Mouse (Mus musculus): Measurements from ENCODE around the gene Gm49336. TPM values are rescaled to one million over a fixed set of nuclear protein-coding genes. Genes with fewer than 3 reads are reported as not detected.

Gene Gm49336
- total RNA-seq, 2 experiments from 2014 or later: 50.0 to 50.6 TPM

GRCm38 (mm10) chr14:60238551-60238950 is 12.8 kb downstream of the Gm49336 start:
- DNase-seq: no peak

DNA sequence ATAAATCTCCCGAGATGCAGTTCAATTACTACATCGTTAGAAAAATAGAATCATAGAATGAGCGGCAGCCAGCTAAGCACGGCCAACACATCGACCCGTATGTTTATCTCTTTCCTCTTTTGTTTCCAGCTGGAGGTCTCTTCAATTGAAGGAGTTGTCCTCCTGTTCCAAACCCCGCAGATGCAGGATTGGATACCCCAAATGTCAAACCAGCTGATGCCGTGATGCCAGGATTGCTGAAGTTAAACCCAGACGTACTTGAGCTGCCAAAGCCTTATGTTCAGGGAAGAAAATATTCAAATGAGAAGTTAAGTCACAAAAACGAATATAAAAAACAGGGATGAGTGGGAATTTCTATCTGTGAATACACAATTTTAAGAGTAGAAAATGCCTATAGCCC is 31.4 kb downstream of the Gm49336 start:
- DNase-seq: no peak

GRCm38 (mm10) chr14:60217616-60218015 is 33.7 kb downstream of the Gm49336 start:
- DNase-seq: no peak

DNA sequence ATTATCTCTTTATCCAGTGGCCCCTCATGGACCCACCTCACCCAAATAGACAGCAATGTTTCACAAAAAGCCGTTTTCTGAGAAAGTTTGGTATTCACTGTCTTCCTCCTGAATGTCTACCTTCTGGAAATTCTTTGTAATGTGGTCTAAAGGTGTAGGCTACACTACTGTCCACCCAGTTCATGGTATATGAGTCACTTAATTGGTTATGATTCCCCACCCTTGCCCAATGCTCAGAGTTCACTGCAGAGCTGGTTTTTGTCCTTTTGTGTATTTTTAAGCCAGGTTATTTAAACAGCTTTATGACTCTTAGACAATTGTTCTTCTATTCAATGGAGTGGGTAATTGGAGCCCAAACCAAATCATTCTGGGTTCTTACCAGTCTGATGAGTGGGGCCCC is 35.2 kb downstream of the Gm49336 start:
- DNase-seq: no peak

- DNase-seq: no peak
Observed at GRCm38 (mm10) chr14:60215000-60215399, 36.3 kb downstream of the Gm49336 start.

DNA sequence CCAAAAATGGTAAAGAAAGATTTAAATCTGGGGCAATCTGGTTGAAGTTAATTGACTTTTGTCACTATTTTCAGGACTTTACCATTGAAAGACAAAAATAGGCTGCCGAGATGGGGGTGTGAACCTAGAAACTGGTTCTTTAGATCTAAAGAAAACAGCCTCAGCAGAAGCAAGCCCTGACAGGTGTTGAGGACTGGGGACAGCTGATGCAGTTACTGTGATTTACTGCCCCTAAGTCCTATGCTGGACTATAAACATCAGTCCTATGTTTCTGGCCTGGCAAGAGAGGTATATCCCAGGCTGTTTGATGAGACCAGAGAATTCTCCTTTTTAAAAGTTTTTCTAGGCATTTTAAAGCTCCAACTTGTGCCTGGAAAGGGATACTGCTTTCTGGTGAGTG is 37.3 kb downstream of the Gm49336 start:
- DNase-seq: no peak

GRCm38 (mm10) chr14:60209166-60209565 is 42.1 kb downstream of the Gm49336 start:
- no peak for DNase-seq

DNA sequence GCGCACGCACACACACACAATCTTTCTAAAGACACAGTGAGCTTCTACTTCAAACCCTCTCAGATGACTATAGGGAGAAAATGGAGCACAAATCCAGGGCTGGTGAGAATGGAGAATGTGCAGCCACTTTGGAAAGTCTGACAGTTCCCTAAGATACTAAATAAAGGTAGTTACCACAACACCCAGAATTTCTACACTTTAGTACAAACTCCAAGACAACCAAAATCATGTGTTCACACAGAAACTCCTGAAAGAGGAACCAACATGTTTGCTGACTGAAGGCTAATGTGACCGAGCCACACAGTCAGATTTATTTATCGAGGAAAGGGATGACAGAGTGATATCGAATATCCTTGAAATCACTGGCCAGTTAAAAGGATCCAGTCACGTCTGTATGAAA is 46.3 kb downstream of the Gm49336 start:
- DNase-seq: no peak

GRCm38 (mm10) chr14:60196884-60197283 is 54.4 kb downstream of the Gm49336 start, which contains the start of gene Atp8a2:
Gene Atp8a2, minus strand, starts transcription at chr14:60197179.
- DNase-seq: no peak

DNA sequence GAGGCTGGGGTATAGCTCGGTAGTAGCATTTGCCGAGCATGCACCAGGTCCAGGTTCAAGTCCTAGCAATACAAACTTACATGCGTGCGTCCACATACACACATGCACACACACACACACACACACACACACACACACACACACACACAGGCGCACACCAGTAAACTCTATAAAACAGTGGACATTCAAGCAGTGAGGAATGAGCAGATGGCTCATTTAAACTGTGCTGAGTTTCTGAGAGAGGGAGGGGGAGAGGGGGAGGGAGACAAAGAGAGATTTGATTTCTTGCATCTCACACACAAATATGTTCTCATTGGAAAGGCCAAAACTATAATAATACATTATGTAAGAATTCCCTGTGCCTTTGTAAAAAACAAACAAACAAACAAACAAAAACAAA is 55.3 kb downstream of the Gm49336 start:
- no peak for DNase-seq

DNA sequence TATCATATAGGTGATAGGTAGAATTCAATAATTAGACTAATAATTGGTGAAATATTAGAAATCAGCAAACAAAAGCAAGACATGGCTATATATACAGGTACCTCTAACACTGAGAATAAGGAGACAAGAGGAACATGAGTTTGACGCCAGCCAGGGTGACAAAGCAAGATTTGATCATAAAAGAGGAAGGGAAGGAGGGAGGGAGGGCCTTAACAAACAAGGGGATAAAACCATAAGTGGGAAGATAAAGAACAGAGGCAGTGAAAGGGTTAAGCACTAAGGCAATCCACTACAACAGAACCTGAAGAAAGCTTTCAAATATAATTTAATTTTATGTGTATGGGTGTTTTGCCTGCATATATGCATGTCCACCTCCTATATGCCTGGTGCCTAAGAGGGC is 56.7 kb downstream of the Gm49336 start:
- no peak for DNase-seq

DNA sequence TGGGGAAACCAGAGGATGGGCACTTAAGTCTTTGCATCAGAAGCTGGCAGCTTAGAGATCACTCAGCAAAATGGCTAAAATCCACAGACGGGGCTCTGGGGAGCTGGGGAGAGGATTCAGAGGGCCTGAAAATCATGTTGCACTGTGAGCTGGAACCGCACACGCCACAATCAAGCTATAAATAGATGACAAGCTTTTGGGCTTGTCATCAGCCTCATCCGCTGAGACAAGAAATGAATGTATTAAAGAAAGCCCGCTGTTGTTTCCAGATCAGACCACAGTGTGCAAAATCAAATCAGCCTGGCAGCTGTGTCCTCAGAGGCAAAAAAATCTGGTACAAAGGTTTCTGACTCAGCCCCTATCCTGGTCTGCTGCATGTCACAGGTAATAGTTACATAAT is 61.5 kb downstream of the Gm49336 start:
- peak; percentile 14 for DNase-seq

DNA sequence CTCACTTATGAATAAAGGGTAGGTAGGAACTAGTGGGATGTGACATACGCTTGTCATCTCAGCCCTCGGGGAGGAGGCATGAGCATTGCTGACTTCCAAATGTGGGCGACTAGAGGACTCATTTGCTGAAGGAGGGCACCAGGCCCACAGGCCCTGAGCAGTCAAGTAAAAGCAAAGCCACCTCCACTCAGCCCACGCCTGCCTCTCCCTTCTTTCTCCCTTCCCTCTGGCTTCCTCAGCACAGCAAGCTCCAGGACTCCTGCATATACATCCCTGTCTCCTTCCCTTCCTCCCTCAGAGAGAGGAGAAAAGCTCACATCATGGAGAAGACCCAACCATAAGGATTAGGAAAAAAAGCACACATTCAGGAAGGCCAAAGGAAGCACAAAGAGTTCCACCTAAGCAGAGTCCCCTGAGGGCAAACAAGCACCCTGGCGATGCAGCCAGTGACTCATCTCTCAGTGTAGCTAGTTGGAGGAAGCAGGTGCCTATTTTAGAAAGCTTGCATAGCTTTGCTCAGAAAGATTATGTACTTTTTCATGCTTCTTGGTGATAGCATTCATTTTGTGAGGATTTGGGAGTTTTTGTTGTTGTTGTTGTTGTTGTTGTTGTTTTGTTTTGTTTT is 63.0 kb downstream of the Gm49336 start:
- DNase-seq: no peak

DNA sequence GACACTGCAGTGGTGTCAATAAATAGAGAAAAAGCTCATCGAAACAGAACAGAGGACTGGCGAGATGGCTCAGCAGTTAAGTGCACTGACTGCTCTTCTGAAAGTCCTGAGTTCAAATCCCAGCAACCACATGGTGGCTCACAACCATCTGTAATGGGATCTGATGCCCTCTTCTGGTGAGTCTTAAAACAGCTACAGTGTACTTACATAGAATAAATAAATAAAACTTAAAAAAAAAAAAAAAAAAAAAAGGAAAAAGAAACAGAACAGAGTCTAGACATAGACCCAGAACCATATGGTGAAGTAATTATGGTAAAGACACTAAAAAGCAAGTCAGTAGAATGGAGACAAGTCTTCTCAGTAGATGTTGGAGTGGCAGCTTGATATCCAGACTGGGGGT is 70.0 kb downstream of the Gm49336 start:
- no peak for DNase-seq

GRCm38 (mm10) chr14:60178571-60178955 is 72.7 kb downstream of the Gm49336 start:
- DNase-seq: no peak

DNA sequence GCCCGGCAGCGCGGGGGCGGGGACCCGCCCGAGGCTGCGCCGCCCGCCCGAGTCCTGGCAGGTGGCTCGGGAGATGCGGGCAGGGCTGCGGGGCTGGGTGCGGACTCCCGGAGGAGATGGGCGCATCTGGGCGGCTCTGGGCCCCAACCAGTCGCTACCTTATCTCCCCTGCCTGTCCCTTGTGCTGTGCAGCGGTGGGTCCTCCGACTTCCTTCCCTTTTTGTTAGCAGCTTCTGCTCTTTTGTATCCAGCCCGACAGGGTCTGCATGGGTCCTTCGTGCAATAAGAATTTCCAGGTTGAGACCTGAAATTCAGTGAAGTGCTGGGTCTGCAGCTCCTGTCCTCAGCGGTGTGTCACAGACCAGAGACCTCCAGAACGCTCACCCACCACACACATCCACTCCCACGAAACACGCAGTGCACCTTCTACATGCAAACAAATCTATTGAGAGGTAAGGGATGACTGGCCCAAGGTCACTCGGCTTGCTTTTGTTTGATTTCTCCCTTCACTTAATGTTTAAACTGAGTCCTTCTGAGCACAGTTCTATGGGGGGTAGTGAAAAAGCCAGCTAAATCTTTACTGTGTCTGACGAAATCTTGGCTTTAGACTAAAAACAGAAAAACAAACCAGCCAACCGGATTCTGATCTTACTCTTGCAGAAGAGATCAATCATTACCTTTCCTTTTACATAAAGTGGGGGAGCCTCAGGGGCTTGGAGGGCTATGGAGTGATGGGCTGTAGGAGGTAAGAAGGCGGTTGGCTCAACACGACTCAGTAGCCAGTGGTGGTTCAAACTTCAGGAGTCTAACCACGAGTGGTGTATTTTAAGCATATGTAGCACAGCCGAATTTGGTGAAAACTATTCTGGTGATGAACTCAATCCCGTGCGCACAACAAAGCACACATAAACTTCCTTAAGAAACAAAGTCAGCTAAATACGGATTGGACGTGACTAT is 73.4 kb downstream of the Gm49336 start:
- DNase-seq: no peak

- peak; percentile 61 for DNase-seq
Observed at GRCm38 (mm10) chr14:60176891-60177613, 74.3 kb downstream of the Gm49336 start.

- DNase-seq: no peak
Observed at GRCm38 (mm10) chr14:60176469-60176890, 74.8 kb downstream of the Gm49336 start.

DNA sequence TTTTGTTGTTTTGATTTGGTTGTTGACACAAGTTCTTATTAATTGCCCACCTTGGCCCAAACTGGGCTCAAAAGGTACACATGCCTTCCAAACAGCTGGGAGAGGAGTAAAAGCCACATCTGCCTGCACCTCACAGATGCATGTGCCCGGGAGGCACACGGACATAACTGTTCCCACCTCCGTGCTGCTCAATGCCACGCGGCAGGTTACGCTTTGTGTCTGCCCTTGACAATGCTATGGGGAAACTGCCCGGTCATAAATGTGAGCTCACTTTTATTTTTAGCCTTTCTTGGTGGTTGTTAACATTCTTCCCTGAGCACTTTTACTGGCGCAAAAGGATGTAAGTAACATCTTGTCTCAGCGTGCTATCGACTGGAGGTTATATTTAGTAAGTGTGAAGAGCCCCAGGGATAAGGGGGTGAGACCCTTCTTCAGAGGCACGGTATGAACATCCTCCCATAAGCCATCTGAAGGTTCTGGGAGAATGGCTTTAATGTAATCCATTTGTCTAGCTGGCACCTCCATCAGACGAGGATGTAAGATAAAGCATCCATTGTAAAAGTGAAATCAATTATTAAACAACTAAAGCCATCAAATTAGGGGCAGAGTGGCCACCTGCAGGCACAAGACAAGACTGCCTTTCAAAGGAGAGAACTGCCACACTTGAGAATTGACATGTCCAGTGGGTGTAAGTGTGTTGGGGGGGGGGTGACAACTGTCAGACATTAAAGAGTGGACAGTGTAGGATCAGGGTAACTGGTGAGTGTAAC is 78.8 kb downstream of the Gm49336 start:
- peak; percentile 25 for DNase-seq

GRCm38 (mm10) chr14:60170845-60171610 is 80.3 kb downstream of the Gm49336 start:
- DNase-seq: no peak

GRCm38 (mm10) chr14:60163367-60163766 is 87.9 kb downstream of the Gm49336 start:
- no peak for DNase-seq

Measured in heart, postnatal 4 days (tissue).